In genomic region chr12:54696242-54697002, GRCm38 (mm10) we compare ENCODE assay signal across 8 mouse cellular contexts. TPM values are rescaled to one million over a fixed set of nuclear protein-coding genes. Genes with fewer than 3 reads are reported as not detected.
DNase-seq lines count a peak whose midpoint lies in the region; ATAC-seq and TF ChIP-seq lines count a peak whose summit lies in the region.

No protein-coding gene starts in this region.

- WGBS in forebrain, embryonic 11.5 days = under 1% methylated on average over 32 of the region's 32 CpGs
- WGBS in heart, postnatal 0 days = under 1% methylated on average over 32 of the region's 32 CpGs
- under 1% methylated on average over 32 of the region's 32 CpGs for WGBS in liver, embryonic 16.5 days (ENCODE audit: insufficient replicate concordance)
- WGBS in neural tube, embryonic 13.5 days = under 1% methylated on average over 32 of the region's 32 CpGs

- peak overlapping the region; percentile 68 to 79 (median 76) for H3K4me3 ChIP-seq in CH12.LX (replicated peaks in 1 of 3; ENCODE audit: low read depth in 2 of 3, low read length in 2 of 3, poor library complexity in 1 of 3)
- H3K4me3 ChIP-seq in forebrain, embryonic 11.5 days (ENCODE audit: low read depth, low read length) = peak overlapping the region; percentile 77
- peak overlapping the region; percentile 90 for H3K4me3 ChIP-seq in heart, postnatal 0 days (ENCODE audit: low read depth, low read length)
- peak overlapping the region; percentile 74 for H3K4me3 ChIP-seq in liver, embryonic 16.5 days (ENCODE audit: low read depth, low read length)
- H3K4me3 ChIP-seq in neural tube, embryonic 13.5 days = peak overlapping the region; percentile 84
- H3K4me3 ChIP-seq in testis, adult 2 months (ENCODE audit: control insufficient read depth, low read depth, low read length) = peak overlapping the region; percentile 100

- DNase-seq in CH12.LX (ENCODE audit: extremely low read depth) = peak; percentile 95
- DNase-seq in c-Kit-positive CD71-positive TER-119-negative erythroid progenitor cells, embryonic 14.5 days (ENCODE audit: low read depth) = peak; percentile 84
- peak; percentile 97 for DNase-seq in forebrain, embryonic 11.5 days (ENCODE audit: low spot score)
- DNase-seq in heart, postnatal 0 days (ENCODE audit: low spot score) = peak; percentile 96
- peak; percentile 96 to 98 for DNase-seq in kidney, postnatal 4 days

- 0 out of 2 replicates have a peak, but pooled peaks have one; percentile 28 for TF ChIP-seq EP300 in CH12.LX (IDR thresholded peaks at IDR 0.05; ENCODE audit: low read length)
- peak; percentile 93 for TF ChIP-seq EP300 in heart, postnatal 0 days (IDR thresholded peaks at IDR 0.05; ENCODE audit: low read depth)

- ATAC-seq in forebrain, embryonic 11.5 days (replicated peaks; ENCODE audit: low FRiP score) = peak; percentile 92
- peak; percentile 88 for ATAC-seq in heart, postnatal 0 days (ENCODE audit: insufficient read depth, low read depth)
- peak; percentile 77 for ATAC-seq in liver, embryonic 16.5 days (ENCODE audit: low read depth)
- ATAC-seq in neural tube, embryonic 13.5 days (ENCODE audit: low read depth) = peak; percentile 94

- peaks cover 21% of the 10 kb centered on the region for H3K79me2 ChIP-seq in CH12.LX (replicated peaks; ENCODE audit: control insufficient read depth, extremely low read depth, insufficient read depth, poor library complexity, severe bottlenecking)

- no peak for TF ChIP-seq RAD21 in CH12.LX (IDR thresholded peaks at IDR 0.05; ENCODE audit: low read depth, low read length)

- peak overlapping the region; percentile 55; the same call in 1 of the 2 replicates for H3K4me2 ChIP-seq in CH12.LX (ENCODE audit: insufficient read depth, low read depth, poor library complexity, severe bottlenecking)
- peak overlapping the region; percentile 68 for H3K4me2 ChIP-seq in forebrain, embryonic 11.5 days (ENCODE audit: low read depth, low read length, severe bottlenecking)
- peak overlapping the region; percentile 81 for H3K4me2 ChIP-seq in heart, postnatal 0 days (ENCODE audit: low read depth, low read length)
- H3K4me2 ChIP-seq in liver, embryonic 16.5 days (ENCODE audit: low read depth, low read length) = peak overlapping the region; percentile 98
- peak overlapping the region; percentile 68 for H3K4me2 ChIP-seq in neural tube, embryonic 13.5 days

- peak overlapping the region; percentile 82; the same call in 1 of the 2 replicates for H3K27ac ChIP-seq in CH12.LX (ENCODE audit: insufficient read depth, low read depth)
- H3K27ac ChIP-seq in forebrain, embryonic 11.5 days (ENCODE audit: low read depth, low read length) = peak overlapping the region; percentile 93
- H3K27ac ChIP-seq in heart, postnatal 0 days (ENCODE audit: low read depth) = peak overlapping the region; percentile 99
- peak overlapping the region; percentile 94 for H3K27ac ChIP-seq in liver, embryonic 16.5 days (ENCODE audit: low read length)
- peak overlapping the region; percentile 98 for H3K27ac ChIP-seq in neural tube, embryonic 13.5 days (replicated peaks)
- peak overlapping the region; percentile 98 for H3K27ac ChIP-seq in testis, adult 2 months (ENCODE audit: control insufficient read depth, insufficient read depth, low read depth, low read length)

- H3K27me3 ChIP-seq in CH12.LX (replicated peaks) = peaks cover 7% of the 10 kb centered on the region
- H3K27me3 ChIP-seq in forebrain, embryonic 11.5 days (ENCODE audit: control insufficient read depth, insufficient read depth, low read length) = no peaks in the 10 kb centered on the region
- H3K27me3 ChIP-seq in heart, postnatal 0 days (ENCODE audit: control insufficient read depth, insufficient read depth, low read length) = no peaks in the 10 kb centered on the region
- H3K27me3 ChIP-seq in liver, embryonic 16.5 days (ENCODE audit: control insufficient read depth, insufficient read depth, low read depth, low read length) = no peaks in the 10 kb centered on the region
- H3K27me3 ChIP-seq in neural tube, embryonic 13.5 days = no peaks in the 10 kb centered on the region
- H3K27me3 ChIP-seq in testis, adult 2 months (ENCODE audit: control insufficient read depth, insufficient read depth, low read length) = no peaks in the 10 kb centered on the region

- TF ChIP-seq CTCF in CH12.LX (conservative IDR thresholded peaks at IDR 0.05 in 1 of 2, IDR thresholded peaks at IDR 0.05 in 1 of 2; ENCODE audit: low read depth in 2 of 2, low read length in 2 of 2) = no peak
- no peak for TF ChIP-seq CTCF in heart, postnatal 0 days (IDR thresholded peaks at IDR 0.05; ENCODE audit: low read depth)
- no peak for TF ChIP-seq CTCF in testis, adult 2 months (IDR thresholded peaks at IDR 0.05; ENCODE audit: control insufficient read depth, insufficient read depth, insufficient replicate concordance, low read depth, low read length)

- dilution Hi-C loops in CH12.LX (cut with MboI; ENCODE audit: extremely low pct_ligation_motif_present, extremely low pct_unique_long_range_greater_than_20kb, low sequenced_read_pairs) = no loop called here

- no peaks in the 10 kb centered on the region for H3K9me3 ChIP-seq in CH12.LX (replicated peaks; ENCODE audit: low read length)
- no peaks in the 10 kb centered on the region for H3K9me3 ChIP-seq in forebrain, embryonic 11.5 days (ENCODE audit: control insufficient read depth, low read length)
- H3K9me3 ChIP-seq in heart, postnatal 0 days (replicated peaks; ENCODE audit: control insufficient read depth, low read length) = no peaks in the 10 kb centered on the region
- no peaks in the 10 kb centered on the region for H3K9me3 ChIP-seq in liver, embryonic 16.5 days (replicated peaks; ENCODE audit: control insufficient read depth, low read length)
- H3K9me3 ChIP-seq in neural tube, embryonic 13.5 days = no peaks in the 10 kb centered on the region

- peak overlapping the region; percentile 85 for H3K9ac ChIP-seq in CH12.LX (ENCODE audit: insufficient read depth, low read depth)
- peak overlapping the region; percentile 85 for H3K9ac ChIP-seq in forebrain, embryonic 11.5 days (ENCODE audit: low read length)
- peak overlapping the region; percentile 72 for H3K9ac ChIP-seq in heart, postnatal 0 days (replicated peaks; ENCODE audit: low read depth, low read length)
- H3K9ac ChIP-seq in liver, embryonic 16.5 days (ENCODE audit: low read depth, low read length) = peak overlapping the region; percentile 88
- peak overlapping the region; percentile 91 for H3K9ac ChIP-seq in neural tube, embryonic 13.5 days

- H3K4me1 ChIP-seq in CH12.LX (ENCODE audit: control insufficient read depth in 1 of 2, insufficient read depth in 2 of 2) = peaks cover 3 to 21% of the 10 kb centered on the region in 2 experiments
- H3K4me1 ChIP-seq in forebrain, embryonic 11.5 days (replicated peaks; ENCODE audit: control insufficient read depth, insufficient read depth, low read length) = no peaks in the 10 kb centered on the region
- H3K4me1 ChIP-seq in heart, postnatal 0 days (ENCODE audit: control insufficient read depth, insufficient read depth) = 0 out of 2 replicates have a peak, but pooled peaks cover 4% of the 10 kb centered on the region
- H3K4me1 ChIP-seq in liver, embryonic 16.5 days (ENCODE audit: control insufficient read depth, low read depth, low read length) = peaks cover 14% of the 10 kb centered on the region
- H3K4me1 ChIP-seq in neural tube, embryonic 13.5 days (replicated peaks) = peaks cover 11% of the 10 kb centered on the region
- no peaks in the 10 kb centered on the region; the same call in 1 of the 2 replicates for H3K4me1 ChIP-seq in testis, adult 2 months (ENCODE audit: control insufficient read depth, insufficient read depth, low read length)

- peaks cover 9 to 17% of the 10 kb centered on the region in 2 experiments for H3K36me3 ChIP-seq in CH12.LX (replicated peaks in 1 of 2; ENCODE audit: control insufficient read depth in 1 of 2, insufficient read depth in 1 of 2, low read length in 1 of 2)
- H3K36me3 ChIP-seq in forebrain, embryonic 11.5 days (ENCODE audit: control insufficient read depth, insufficient read depth, low read length) = no peaks in the 10 kb centered on the region
- H3K36me3 ChIP-seq in heart, postnatal 0 days (replicated peaks; ENCODE audit: control insufficient read depth, insufficient read depth, low read length) = peaks cover 13% of the 10 kb centered on the region
- H3K36me3 ChIP-seq in liver, embryonic 16.5 days (ENCODE audit: control insufficient read depth, insufficient read depth) = peaks cover 5% of the 10 kb centered on the region
- peaks cover 15% of the 10 kb centered on the region for H3K36me3 ChIP-seq in neural tube, embryonic 13.5 days
- H3K36me3 ChIP-seq in testis, adult 2 months (ENCODE audit: control insufficient read depth, insufficient read depth, low read length) = no peaks in the 10 kb centered on the region; the same call in 1 of the 2 replicates

- in situ Hi-C loops in CH12.LX (cut with MboI; ENCODE audit: low pct_ligation_motif_present, low pct_unique_long_range_greater_than_20kb, low sequenced_read_pairs) = no loop called here

- peak; percentile 99 for TF ChIP-seq POLR2A in CH12.LX (IDR thresholded peaks at IDR 0.05; ENCODE audit: low read depth, low read length)
- peak; percentile 99 for TF ChIP-seq POLR2A in testis, adult 2 months (IDR thresholded peaks at IDR 0.05; ENCODE audit: control insufficient read depth, low read depth, low read length)

TF ChIP-seq in CH12.LX, 34 proteins besides CTCF, POLR2A, EP300 and RAD21 (continues in another document):
- TF ChIP-seq NELFE (IDR thresholded peaks at IDR 0.05; ENCODE audit: low read depth, low read length) = peak; percentile 87

RNA-seq across cellular contexts. Expression of gene Eapp, which starts 0.7 kb away (rescaled TPM):
- 52.4 and 53.9 TPM in 2 replicates for total RNA-seq in CH12.LX (2012; rRNA removed)
- 51.5 and 53.4 TPM in 2 replicates for total RNA-seq in CH12.LX (2014; rRNA removed)
- 43.1 and 60.9 TPM in 2 replicates for polyA plus RNA-seq in CH12.LX (2012; ENCODE audit: insufficient read length, low read depth)
- polyA plus RNA-seq in forebrain, embryonic 11.5 days (2014; fragmentation: Nextera tagmentation; extraction: Ambion mirVana) = 76.1 and 78.4 TPM in 2 replicates
- total RNA-seq in heart, postnatal 0 days (2014; rRNA removed; ENCODE audit: low replicate concordance) = 4.4 and 16.7 TPM in 2 replicates
- 61.4 and 61.6 TPM in 2 replicates for polyA plus RNA-seq in heart, postnatal 0 days (2015; fragmentation: Nextera tagmentation; extraction: Ambion mirVana)
- 36.9 and 38.8 TPM in 2 replicates for polyA plus RNA-seq in liver, embryonic 16.5 days (2015; fragmentation: Nextera tagmentation; extraction: Ambion mirVana)
- 83.4 and 87.1 TPM in 2 replicates for polyA plus RNA-seq in neural tube, embryonic 13.5 days (2015; fragmentation: Nextera tagmentation; extraction: Ambion mirVana)
- 29.2 and 40.3 TPM in 2 replicates for polyA plus RNA-seq in testis, adult 2 months (2012; rRNA removed)

RNA-seq across cellular contexts. Expression of gene Sptssa, which starts 40.0 kb away (rescaled TPM):
- total RNA-seq in CH12.LX (2012; rRNA removed) = 34.0 and 38.4 TPM in 2 replicates
- 125 and 145 TPM in 2 replicates for total RNA-seq in CH12.LX (2014; rRNA removed)
- 64.8 and 66.7 TPM in 2 replicates for polyA plus RNA-seq in CH12.LX (2012; ENCODE audit: insufficient read length, low read depth)
- 170 and 179 TPM in 2 replicates for polyA plus RNA-seq in forebrain, embryonic 11.5 days (2014; fragmentation: Nextera tagmentation; extraction: Ambion mirVana)
- 42.4 and 59.6 TPM in 2 replicates for total RNA-seq in heart, postnatal 0 days (2014; rRNA removed; ENCODE audit: low replicate concordance)
- 150 and 160 TPM in 2 replicates for polyA plus RNA-seq in heart, postnatal 0 days (2015; fragmentation: Nextera tagmentation; extraction: Ambion mirVana)
- 92.2 and 96.8 TPM in 2 replicates for polyA plus RNA-seq in liver, embryonic 16.5 days (2015; fragmentation: Nextera tagmentation; extraction: Ambion mirVana)
- polyA plus RNA-seq in neural tube, embryonic 13.5 days (2015; fragmentation: Nextera tagmentation; extraction: Ambion mirVana) = 203 and 229 TPM in 2 replicates
- polyA plus RNA-seq in testis, adult 2 months (2012; rRNA removed) = 24.0 and 25.1 TPM in 2 replicates

Comparison
In these comparisons a context has a peak if more than half of its experiments do, and no peak if none do; other contexts are left out.
1. Peak in every context shown above with its lines: DNase-seq, ATAC-seq, H3K4me3 ChIP-seq and H3K27ac ChIP-seq.